Mouse (Mus musculus) G1E (cell line): Measurements from ENCODE around the gene Heg1.

Source experiments
- CTCF ChIP-seq: IDR thresholded peaks from 2 replicates; pipeline ENCODE4 v1.5.1; 2012; ENCODE audit warnings: low read depth, low read length, inconsistent platforms, mixed read lengths
- GATA1 ChIP-seq: IDR thresholded peaks from 2 replicates; pipeline ENCODE4 v1.6.1; 2012; ENCODE audit warnings: borderline replicate concordance, low read length, inconsistent platforms, mixed read lengths
- GATA2 ChIP-seq: IDR thresholded peaks from 2 replicates; pipeline ENCODE4 v1.6.1; 2012; ENCODE audit warnings: low read depth, low read length, inconsistent platforms, borderline replicate concordance
- TAL1 ChIP-seq: conservative IDR thresholded peaks from 2 replicates; pipeline ENCODE4 v1.6.1; 2012; ENCODE audit warnings: low read depth, low read length, inconsistent platforms, mixed read lengths

DNA sequence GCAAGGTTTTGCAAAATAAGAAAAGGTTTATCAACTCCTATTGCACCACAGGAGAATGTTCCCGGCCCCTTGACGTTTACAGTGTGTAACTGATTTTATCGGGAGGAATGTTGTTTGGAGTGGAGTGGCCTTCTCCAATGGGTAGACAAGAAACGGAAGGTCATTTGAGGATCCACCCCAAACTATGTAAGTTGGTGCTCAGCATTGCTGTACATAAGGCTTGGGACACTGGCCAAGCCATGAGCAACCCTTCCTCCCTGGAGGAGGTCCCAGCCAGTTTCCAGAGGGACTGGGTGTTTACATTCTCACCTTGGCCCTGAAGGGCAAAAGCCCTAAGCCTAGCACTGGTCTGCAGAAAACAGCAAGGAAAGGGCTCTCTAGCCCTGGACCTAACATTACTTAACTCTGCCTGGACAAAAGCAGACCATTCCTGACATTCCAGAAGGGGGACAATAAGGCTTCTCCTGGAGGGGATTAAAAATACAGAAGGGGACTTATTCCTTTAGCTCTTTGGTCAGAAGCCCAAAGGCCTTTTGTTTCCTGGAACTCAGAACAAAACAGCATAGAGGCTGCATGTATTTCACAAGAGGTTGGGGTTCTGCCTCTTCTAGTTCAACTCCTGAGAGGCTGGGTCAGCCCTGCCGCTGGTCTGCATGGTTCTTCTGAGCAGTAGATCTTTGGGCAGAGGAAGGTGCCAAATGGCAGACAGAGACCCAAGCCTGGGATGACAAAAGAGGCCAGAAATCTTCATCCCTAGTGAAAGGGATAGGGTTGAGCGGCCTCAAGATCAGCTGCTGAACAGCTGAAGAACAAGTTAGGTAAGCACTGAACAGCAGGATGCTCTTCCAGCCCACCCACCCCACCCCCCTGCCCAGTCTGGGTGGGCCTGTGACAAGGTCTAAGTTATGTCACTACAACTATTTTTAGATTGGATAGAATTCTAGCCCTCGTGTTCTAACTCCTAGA is 7.5 kb upstream of the Heg1 start:
- TF ChIP-seq CTCF (no peak), GATA2 (no peak), GATA1 (no peak), TAL1 (no peak)
